In genomic region chr1:97667288-97667687, GRCm38 (mm10) we compare ENCODE assay signal across 20 mouse cellular contexts. TPM values are rescaled to one million over a fixed set of nuclear protein-coding genes. Genes with fewer than 3 reads are reported as not detected.
DNase-seq lines count a peak whose midpoint lies in the region; ATAC-seq and TF ChIP-seq lines count a peak whose summit lies in the region.
"Had no signal": no experiment of that assay in that cellular context is flagged by ENCODE, and none has a peak within 500 bp of the region (broad histone marks: within the 10 kb centered on the region; RNA-seq: fewer than 3 reads in every experiment).

No protein-coding gene starts in this region.

- H3K4me2 ChIP-seq in hindbrain, embryonic 14.5 days (replicated peaks) = no peak overlapping the region
- H3K4me2 ChIP-seq in hindbrain, embryonic 12.5 days (replicated peaks) = no peak overlapping the region
- no peak overlapping the region for H3K4me2 ChIP-seq in intestine, embryonic 15.5 days (replicated peaks)
- H3K4me2 ChIP-seq: embryonic facial prominence, embryonic 12.5 days; forebrain, embryonic 13.5 days; forebrain, embryonic 15.5 days had no signal

- no peak for ATAC-seq in hindbrain, embryonic 14.5 days (ENCODE audit: low FRiP score)
- ATAC-seq in hindbrain, embryonic 12.5 days (ENCODE audit: low FRiP score) = no peak
- peak; percentile 58 for ATAC-seq in megakaryocyte, adult 5-6 weeks (ENCODE audit: poor library complexity, severe bottlenecking)
- no peak for ATAC-seq in intestine, embryonic 15.5 days
- ATAC-seq: forebrain, embryonic 13.5 days; forebrain, embryonic 15.5 days; forebrain, postnatal 0 days had no signal

- TF ChIP-seq POLR2A in bone marrow, adult 2 months (IDR thresholded peaks at IDR 0.05; ENCODE audit: borderline replicate concordance, control insufficient read depth, low read depth, low read length) = no peak

- WGBS in hindbrain, embryonic 14.5 days = 97% methylated on average over 1 of the region's 1 CpGs
- WGBS in hindbrain, embryonic 12.5 days = 91% methylated on average over 1 of the region's 1 CpGs
- 59% methylated on average over 1 of the region's 1 CpGs for WGBS in bone marrow, adult 2 months
- WGBS in intestine, embryonic 15.5 days = 91% methylated on average over 1 of the region's 1 CpGs

- no peaks in the 10 kb centered on the region for H3K9me3 ChIP-seq in hindbrain, embryonic 14.5 days (ENCODE audit: control insufficient read depth, low read length)
- H3K9me3 ChIP-seq in hindbrain, embryonic 12.5 days (replicated peaks) = no peaks in the 10 kb centered on the region
- no peaks in the 10 kb centered on the region for H3K9me3 ChIP-seq in intestine, embryonic 15.5 days
- H3K9me3 ChIP-seq: embryonic facial prominence, embryonic 10.5 days; embryonic facial prominence, embryonic 12.5 days; forebrain, embryonic 13.5 days; forebrain, embryonic 15.5 days had no signal

- H3K4me1 ChIP-seq in hindbrain, embryonic 14.5 days (replicated peaks; ENCODE audit: control insufficient read depth, insufficient read depth, low read length) = no peaks in the 10 kb centered on the region
- H3K4me1 ChIP-seq in hindbrain, embryonic 12.5 days = 0 out of 2 replicates have a peak, but pooled peaks cover 2% of the 10 kb centered on the region
- no peaks in the 10 kb centered on the region; the same call in 1 of the 2 replicates for H3K4me1 ChIP-seq in bone marrow, adult 2 months (ENCODE audit: control insufficient read depth, insufficient read depth, low read length)
- no peaks in the 10 kb centered on the region for H3K4me1 ChIP-seq in intestine, embryonic 15.5 days (replicated peaks)
- H3K4me1 ChIP-seq: embryonic facial prominence, embryonic 10.5 days; embryonic facial prominence, embryonic 12.5 days had no signal

- H3K27me3 ChIP-seq in hindbrain, embryonic 14.5 days (ENCODE audit: control insufficient read depth, insufficient read depth, low read length) = no peaks in the 10 kb centered on the region
- H3K27me3 ChIP-seq in hindbrain, embryonic 12.5 days = no peaks in the 10 kb centered on the region
- no peaks in the 10 kb centered on the region for H3K27me3 ChIP-seq in intestine, embryonic 15.5 days (replicated peaks)
- H3K27me3 ChIP-seq: embryonic facial prominence, embryonic 12.5 days; forebrain, embryonic 13.5 days; forebrain, embryonic 15.5 days had no signal

- DNase-seq in hindbrain, embryonic 14.5 days (ENCODE audit: low spot score) = peak; percentile 18
- no peak for DNase-seq in layer of hippocampus, postnatal 25 days (ENCODE audit: extremely low spot score in 1 of 2, low spot score in 1 of 2)
- DNase-seq: adrenal gland, adult 2 months; adrenal gland, postnatal 10 days; adrenal gland, postnatal 25 days; B cell, adult 2 months; cerebellum, adult 11-12 months; cerebellum, adult 2 months; cerebellum, adult 9-10 months; cerebellum, postnatal 10 days; cerebellum, postnatal 25 days; forebrain, postnatal 0 days had no signal

- no peak for TF ChIP-seq CTCF in bone marrow, adult 2 months (IDR thresholded peaks at IDR 0.05; ENCODE audit: control insufficient read depth, insufficient read depth, low read length)

- H3K36me3 ChIP-seq in hindbrain, embryonic 14.5 days (replicated peaks; ENCODE audit: control insufficient read depth, insufficient read depth) = no peaks in the 10 kb centered on the region
- no peaks in the 10 kb centered on the region for H3K36me3 ChIP-seq in hindbrain, embryonic 12.5 days
- H3K36me3 ChIP-seq in intestine, embryonic 15.5 days = no peaks in the 10 kb centered on the region
- H3K36me3 ChIP-seq: embryonic facial prominence, embryonic 10.5 days; embryonic facial prominence, embryonic 12.5 days; forebrain, embryonic 15.5 days had no signal

- H3K9ac ChIP-seq in hindbrain, embryonic 14.5 days = no peak overlapping the region
- H3K9ac ChIP-seq in hindbrain, embryonic 12.5 days = no peak overlapping the region
- H3K9ac ChIP-seq in intestine, embryonic 15.5 days = no peak overlapping the region
- H3K9ac ChIP-seq: embryonic facial prominence, embryonic 12.5 days; forebrain, embryonic 13.5 days; forebrain, embryonic 15.5 days; forebrain, postnatal 0 days had no signal

- no peak overlapping the region for H3K27ac ChIP-seq in hindbrain, embryonic 14.5 days
- no peak overlapping the region for H3K27ac ChIP-seq in hindbrain, embryonic 12.5 days
- peak overlapping the region; percentile 30; the same call in 1 of the 2 replicates for H3K27ac ChIP-seq in bone marrow, adult 2 months (ENCODE audit: control insufficient read depth, insufficient read depth, low read depth, low read length, poor library complexity)
- no peak overlapping the region for H3K27ac ChIP-seq in intestine, embryonic 15.5 days
- H3K27ac ChIP-seq: embryonic facial prominence, embryonic 10.5 days; embryonic facial prominence, embryonic 12.5 days; forebrain, embryonic 13.5 days; forebrain, embryonic 15.5 days had no signal

- H3K4me3 ChIP-seq in hindbrain, embryonic 14.5 days (replicated peaks; ENCODE audit: low read length) = no peak overlapping the region
- no peak overlapping the region for H3K4me3 ChIP-seq in hindbrain, embryonic 12.5 days
- peak overlapping the region; percentile 36 for H3K4me3 ChIP-seq in bone marrow, adult 2 months (replicated peaks; ENCODE audit: control insufficient read depth, low read depth, low read length)
- no peak overlapping the region for H3K4me3 ChIP-seq in intestine, embryonic 15.5 days (replicated peaks)
- H3K4me3 ChIP-seq: embryonic facial prominence, embryonic 10.5 days; embryonic facial prominence, embryonic 12.5 days; forebrain, embryonic 13.5 days; forebrain, embryonic 15.5 days had no signal

RNA-seq across cellular contexts. Expression of gene D1Ertd622e, which starts 5.4 kb away (rescaled TPM):
- polyA plus RNA-seq in hindbrain, embryonic 14.5 days (2014; fragmentation: Nextera tagmentation; extraction: Ambion mirVana) = 62.8 and 75.9 TPM in 2 replicates
- 34.0 and 37.8 TPM in 2 replicates for polyA plus RNA-seq in hindbrain, embryonic 12.5 days (2016; fragmentation: Nextera tagmentation; extraction: Ambion mirVana)
- 17.1 and 25.1 TPM in 2 replicates for polyA plus RNA-seq in bone marrow, adult 2 months (2011; ENCODE audit: insufficient read depth, insufficient read length, low replicate concordance, missing spikeins)
- total RNA-seq in megakaryocyte, adult 5-6 weeks (2015) = 90.6 and 116 TPM in 2 replicates
- 117 and 131 TPM in 2 replicates for total RNA-seq in megakaryocyte, adult 5-6 weeks (2017)
- polyA plus RNA-seq in intestine, embryonic 15.5 days (2015; fragmentation: Nextera tagmentation; extraction: Ambion mirVana) = 17.9 and 20.0 TPM in 2 replicates
- 10 to 100 TPM; 41.7 to 48.0 TPM for total RNA-seq in layer of hippocampus, postnatal 25 days (2021)
